Mouse (Mus musculus): ENCODE results near the gene Cdk5rap1.
A peak's percentile ranks its signal among the peaks of the same experiment; 100 is the strongest.

Cdk5rap1 gene

GRCm38 (mm10) chr2:154372842-154373500 is at the start of gene Cdk5rap1:
Gene Cdk5rap1 (minus strand): TSS chr2:154373010.
- no peak for DNase-seq (ENCODE audit: low spot score in 2 of 2)

- DNase-seq (ENCODE audit: low spot score in 2 of 2), result no peak
Measured at GRCm38 (mm10) chr2:154422181-154422580, 49.4 kb upstream of the Cdk5rap1 start.

GRCm38 (mm10) chr2:154420942-154421731 is 48.3 kb upstream of the Cdk5rap1 start:
- DNase-seq (ENCODE audit: low spot score in 2 of 2), result no peak

DNA sequence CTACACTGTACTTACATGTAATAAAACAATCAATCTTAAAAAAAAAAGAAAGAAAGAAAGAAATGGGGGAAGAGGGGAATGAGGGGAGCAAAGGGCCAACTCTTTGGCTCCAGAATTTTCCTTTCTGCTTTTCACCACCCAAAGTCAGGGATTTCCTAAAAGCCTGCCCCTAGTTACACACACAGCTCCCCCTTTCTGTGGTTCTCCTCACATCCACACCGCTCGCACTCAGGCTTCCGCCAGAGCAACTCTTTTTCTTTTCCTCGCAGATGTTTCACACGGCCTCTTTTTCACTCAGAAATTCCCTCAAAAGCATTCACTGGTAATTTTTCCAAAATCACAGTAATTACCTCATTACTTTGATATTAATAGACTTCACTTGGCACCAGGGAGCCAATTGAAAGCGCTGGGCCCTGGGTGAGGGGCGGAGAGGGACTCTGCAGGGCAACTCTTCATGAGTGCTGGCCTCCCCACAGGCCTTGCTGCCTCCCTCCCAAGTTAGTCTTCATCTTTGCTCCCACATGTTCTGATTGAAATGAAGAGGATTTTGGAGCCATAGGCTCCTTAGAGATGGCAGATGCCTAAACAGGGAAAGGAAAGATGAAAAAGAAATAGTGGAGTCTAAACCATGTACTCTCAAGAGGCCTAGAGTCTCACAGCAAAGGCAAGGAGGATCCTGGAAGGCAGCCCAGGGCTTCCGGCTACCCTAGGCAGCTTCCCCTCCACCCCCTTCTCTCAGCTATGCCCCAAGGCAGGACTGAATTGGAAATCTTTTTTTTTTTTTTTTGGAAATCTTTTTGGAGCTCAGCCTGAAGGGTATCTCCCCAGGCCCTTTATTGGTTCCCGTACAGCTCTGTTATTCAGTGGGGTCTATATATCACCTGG is 47.1 kb upstream of the Cdk5rap1 start:
- DNase-seq (ENCODE audit: low spot score in 2 of 2), result no peak

DNA sequence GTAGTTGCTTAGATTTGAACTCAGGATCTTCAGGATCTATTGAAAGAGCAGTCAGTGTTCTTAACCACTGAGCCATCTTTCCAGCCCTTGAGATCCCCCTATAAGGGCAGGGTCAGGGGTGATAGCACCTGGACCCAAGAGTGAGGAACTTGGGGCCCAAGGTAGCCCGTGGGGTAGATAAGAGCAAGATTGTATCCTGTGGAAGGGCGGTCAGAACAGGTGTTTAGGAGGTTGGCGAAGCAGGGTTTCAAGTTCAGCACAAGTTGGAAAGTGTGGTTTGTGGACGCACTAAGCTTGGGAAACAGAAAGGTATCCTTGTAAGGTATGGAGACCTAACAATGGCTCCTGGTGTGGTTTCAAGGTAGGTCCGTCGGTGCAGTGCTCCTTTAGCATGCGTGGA is 45.2 kb upstream of the Cdk5rap1 start:
- no peak for DNase-seq (ENCODE audit: low spot score in 2 of 2)

GRCm38 (mm10) chr2:154417107-154417506 is 44.3 kb upstream of the Cdk5rap1 start:
- peak; percentile 23 to 42 for DNase-seq (ENCODE audit: low spot score in 2 of 2)

DNA sequence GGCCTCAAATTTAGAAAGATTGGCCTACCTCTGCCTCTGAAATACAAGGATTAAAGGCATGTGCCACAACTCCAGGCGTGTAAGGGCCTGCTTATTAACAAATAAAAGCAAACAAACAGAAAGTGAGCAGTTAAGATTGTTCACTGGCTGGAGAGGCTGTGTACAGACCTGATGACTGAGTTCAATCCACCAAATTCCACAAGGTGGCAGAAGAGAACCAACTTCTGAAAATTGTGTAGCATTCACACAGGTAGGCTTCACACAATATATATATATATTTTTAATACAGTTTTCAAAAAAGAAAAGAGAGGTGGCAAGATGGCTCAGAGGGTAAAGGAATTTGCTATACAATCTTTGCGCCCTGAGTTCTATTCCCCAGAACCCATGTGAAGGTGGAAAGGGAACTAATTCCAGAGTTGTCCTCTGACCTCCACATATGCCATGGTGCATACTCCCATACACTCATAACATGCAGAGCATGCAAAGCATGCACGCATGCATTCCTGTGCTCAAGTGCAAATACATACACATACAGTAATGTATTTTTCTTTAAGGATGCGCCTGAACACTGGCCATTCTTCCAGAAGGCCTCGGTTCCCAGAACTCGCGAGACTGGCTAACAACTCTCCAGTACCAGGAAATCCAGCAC is 39.3 kb upstream of the Cdk5rap1 start:
- DNase-seq (ENCODE audit: low spot score in 2 of 2), result peak; percentile 21 to 27

GRCm38 (mm10) chr2:154410355-154410754 is 37.5 kb upstream of the Cdk5rap1 start:
- DNase-seq (ENCODE audit: low spot score in 2 of 2), result no peak

- DNase-seq (ENCODE audit: low spot score in 2 of 2), result peak; percentile 71 to 78
Measured at GRCm38 (mm10) chr2:154407643-154408445, 35.0 kb upstream of the Cdk5rap1 start, which contains the start of gene Snta1. Gene Snta1 (minus strand): TSS chr2:154408099.

- DNase-seq (ENCODE audit: low spot score in 2 of 2), result no peak
Measured at GRCm38 (mm10) chr2:154407063-154407642, 34.3 kb upstream of the Cdk5rap1 start.

- no peak for DNase-seq (ENCODE audit: low spot score in 2 of 2)
Measured at GRCm38 (mm10) chr2:154405447-154405994, 32.7 kb upstream of the Cdk5rap1 start.

GRCm38 (mm10) chr2:154402811-154403210 is 30.0 kb upstream of the Cdk5rap1 start:
- no peak for DNase-seq (ENCODE audit: low spot score in 2 of 2)

GRCm38 (mm10) chr2:154401976-154402375 is 29.2 kb upstream of the Cdk5rap1 start:
- DNase-seq (ENCODE audit: low spot score in 2 of 2), result no peak

DNA sequence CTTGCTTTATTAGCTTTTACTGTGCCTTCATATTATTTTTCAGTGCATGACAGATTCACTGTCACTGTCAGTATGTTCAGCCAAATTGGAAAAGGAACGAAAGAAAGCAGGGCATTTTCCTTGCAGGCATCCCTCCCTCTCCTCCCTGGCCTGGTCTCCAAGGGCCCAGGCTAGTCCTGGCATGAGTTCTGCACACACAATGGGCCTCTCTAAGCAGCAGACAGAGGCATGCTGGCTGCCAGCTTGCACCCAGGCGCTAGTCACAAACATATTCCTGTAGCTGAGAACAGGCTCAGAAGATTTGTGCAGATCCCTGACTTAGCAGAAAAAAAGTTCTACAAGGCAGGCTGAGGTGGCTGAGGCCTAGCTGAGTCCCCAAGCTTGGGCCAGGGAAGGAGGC is 26.5 kb upstream of the Cdk5rap1 start:
- no peak for DNase-seq (ENCODE audit: low spot score in 2 of 2)

- no peak for DNase-seq (ENCODE audit: low spot score in 2 of 2)
Measured at GRCm38 (mm10) chr2:154398267-154398666, 25.5 kb upstream of the Cdk5rap1 start.

- no peak for DNase-seq (ENCODE audit: low spot score in 2 of 2)
Measured at GRCm38 (mm10) chr2:154396529-154396928, 23.7 kb upstream of the Cdk5rap1 start.

DNA sequence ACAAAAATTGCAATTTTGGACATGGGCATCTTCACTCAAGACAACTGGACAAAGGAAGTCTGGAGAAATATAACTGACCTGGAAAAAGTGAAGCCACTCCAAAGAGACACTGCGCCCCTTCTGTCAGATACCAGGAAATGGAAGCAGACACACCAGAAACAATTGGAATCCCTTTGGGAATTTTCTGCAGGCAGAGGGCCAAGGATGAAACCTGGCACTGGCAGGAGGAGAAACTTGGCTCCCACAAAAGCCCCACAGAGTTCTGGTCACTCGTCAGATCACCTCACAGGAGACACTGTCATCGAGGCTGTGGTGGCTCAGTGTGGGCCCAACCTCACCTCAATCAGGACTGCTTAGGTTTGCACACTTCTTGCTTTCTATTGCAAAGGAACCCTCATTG is 21.8 kb upstream of the Cdk5rap1 start:
- DNase-seq (ENCODE audit: low spot score in 2 of 2), result no peak

DNA sequence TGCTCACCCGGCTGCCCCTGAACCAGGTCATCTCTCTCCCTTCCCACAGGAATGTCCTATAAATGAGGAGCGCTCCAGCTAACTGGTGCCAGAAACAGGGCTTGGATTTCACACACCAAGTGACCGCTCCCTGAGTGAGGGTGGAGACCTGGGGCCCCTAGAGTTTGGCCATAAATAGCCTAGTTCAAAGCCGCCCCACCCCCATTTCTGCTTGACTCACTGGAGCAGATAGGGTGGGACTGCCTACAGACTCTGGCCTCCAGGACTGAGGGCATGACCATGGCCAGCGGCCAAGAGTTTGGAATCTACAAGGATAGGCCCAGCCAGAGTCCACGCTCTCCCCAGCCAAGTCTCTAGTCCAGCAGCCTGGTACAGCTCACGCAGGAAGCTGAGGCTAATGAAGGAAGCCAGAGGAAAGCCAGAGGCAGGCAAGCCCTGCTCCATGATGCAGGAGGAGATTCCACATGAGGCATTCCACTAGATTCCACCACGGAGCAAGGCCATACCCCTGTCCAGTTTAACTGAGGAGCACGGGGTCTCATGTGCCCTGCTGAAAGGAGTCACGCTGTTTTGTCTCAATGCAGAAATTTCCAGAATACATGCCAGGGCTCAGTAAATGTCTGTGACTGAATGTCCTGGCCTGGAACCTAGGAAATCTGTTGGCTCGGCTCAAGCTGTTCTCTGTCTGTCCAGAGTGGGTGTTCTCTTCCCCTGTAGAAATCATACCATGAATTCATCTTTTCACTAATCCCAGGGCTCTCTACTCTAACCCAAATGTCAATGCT is 17.6 kb upstream of the Cdk5rap1 start:
- DNase-seq (ENCODE audit: low spot score in 2 of 2), result peak in 1 of 2 experiments; percentile 13

DNA sequence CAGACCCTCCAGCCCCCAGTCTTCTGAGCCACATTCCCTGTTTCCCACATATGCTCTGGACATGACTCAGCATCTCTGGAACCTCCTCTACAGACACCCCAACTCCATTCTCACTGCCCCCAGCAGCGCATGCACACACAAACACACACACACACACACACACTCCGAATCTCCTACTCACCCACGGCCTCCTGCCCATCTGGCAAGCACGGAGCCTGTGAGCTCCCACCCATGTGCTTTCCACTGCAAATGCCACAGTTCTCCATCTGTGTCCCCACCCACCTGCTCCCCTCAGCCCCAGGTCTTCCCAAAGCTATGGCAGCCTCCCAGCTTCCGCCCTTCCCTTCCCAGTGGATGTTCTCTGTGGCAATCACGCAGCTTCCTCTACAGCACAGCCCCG is 6.3 kb upstream of the Cdk5rap1 start:
- no peak for DNase-seq (ENCODE audit: low spot score in 2 of 2)
